Mouse (Mus musculus): Measurements from ENCODE around the gene Fgf15.
"Not testable (repeated sequence)": the region's sequence is repeated elsewhere in the genome, so short reads cannot be mapped to it uniquely, and the experiment has no call there.

The Fgf15 gene

DNA sequence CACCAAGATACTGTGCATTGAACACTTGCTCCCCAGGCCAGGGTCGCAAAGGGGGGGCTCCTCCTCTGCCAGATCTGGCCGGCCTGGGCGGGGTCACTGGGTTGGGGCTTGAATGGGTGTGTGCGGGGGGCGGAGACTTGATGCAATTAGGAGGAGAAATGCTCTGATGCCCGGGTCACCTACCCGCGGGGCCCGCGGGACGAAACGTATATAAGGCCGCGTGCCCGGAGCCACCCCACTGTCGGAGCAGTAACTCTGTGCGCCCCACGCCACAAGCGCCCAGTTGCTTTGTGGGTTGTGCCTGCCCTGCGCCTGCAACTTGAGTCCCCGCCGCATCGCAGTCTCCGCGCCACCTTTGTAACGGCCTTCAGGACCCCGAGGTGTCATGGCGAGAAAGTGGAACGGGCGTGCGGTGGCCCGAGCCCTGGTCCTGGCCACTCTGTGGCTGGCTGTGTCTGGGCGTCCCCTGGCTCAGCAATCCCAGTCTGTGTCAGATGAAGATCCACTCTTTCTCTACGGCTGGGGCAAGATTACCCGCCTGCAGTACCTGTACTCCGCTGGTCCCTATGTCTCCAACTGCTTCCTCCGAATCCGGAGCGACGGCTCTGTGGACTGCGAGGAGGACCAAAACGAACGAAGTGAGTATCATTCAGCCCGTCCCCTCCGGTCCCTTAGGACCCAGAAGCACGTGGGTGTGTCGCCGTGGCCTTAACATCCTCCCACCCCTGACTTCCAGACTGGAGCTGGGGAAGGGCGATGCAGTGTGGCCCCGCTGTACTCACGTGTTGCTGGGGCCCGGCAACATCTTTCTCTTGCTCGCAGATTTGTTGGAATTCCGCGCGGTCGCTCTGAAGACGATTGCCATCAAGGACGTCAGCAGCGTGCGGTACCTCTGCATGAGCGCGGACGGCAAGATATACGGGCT, at the start of gene Fgf15:
TSS of gene Fgf15 (plus strand) at position 238 of the 925 bp plus-strand sequence.
- DNase-seq, result no peak

- DNase-seq, result no peak
Observed at GRCm38 (mm10) chr7:144847067-144847466, 49.3 kb upstream of the Fgf15 start, which contains the start of gene Fgf4. TSS of gene Fgf4 (plus strand) at chr7:144847367.

DNA sequence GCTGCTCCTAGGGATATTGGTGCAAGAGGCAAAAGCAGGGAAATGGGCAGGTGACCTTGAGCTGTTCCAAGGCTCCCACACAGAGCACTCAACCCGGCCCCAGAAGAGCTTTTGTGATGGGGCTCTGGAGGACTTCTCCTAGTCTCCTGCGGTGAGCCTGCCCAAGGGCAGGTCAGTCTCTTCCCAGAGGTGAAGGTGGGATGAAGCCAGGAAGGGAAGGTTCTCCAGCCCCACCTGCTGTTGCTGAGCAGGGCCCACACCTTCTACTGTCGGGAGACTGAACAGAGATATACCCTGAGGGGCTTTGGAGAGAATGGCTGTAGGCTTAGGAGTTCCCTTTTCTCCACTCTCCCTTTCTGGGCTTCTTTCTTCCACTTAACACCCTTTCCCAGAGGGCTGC, 45.0 kb upstream of the Fgf15 start:
- no peak for DNase-seq

DNA sequence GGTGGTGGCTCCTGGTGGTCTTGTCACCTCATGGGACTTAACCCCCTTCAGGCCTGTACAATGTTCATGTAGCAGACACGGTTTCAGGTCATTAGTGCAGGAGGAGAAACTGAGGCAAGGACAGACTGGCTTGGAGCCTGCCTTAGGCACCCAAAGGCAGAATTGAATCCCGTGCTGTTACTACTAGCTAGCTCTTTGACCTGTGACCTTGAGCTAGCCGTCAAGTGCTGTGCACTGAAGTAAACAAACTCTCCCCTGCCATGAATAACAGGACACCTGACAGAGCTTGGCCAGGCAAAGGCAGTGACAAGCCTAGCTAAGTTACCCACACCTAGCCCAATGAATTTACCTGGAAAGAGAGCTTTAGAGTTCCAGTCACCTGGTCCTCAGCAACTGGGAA, 41.4 kb upstream of the Fgf15 start:
- no peak for DNase-seq

DNA sequence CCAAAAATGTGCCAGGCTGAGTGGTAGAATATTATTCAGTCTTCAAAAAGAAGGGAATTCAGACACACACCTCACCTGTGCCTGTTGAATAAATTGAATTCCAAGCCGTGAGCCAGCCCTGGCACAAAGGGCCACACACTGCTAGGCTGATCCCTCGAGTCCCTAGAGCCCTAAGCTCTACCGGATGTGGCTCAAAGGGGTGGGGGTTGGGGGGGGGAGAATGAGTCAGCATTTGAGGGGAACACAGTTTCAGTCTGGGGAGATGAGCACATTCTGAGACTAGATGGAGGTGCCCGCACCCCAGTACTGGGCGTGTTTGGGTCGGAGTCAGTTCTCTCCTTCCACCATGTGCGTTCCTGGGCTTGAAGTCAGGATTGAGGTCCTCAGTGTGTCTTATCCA, 39.2 kb upstream of the Fgf15 start:
- no peak for DNase-seq

DNA sequence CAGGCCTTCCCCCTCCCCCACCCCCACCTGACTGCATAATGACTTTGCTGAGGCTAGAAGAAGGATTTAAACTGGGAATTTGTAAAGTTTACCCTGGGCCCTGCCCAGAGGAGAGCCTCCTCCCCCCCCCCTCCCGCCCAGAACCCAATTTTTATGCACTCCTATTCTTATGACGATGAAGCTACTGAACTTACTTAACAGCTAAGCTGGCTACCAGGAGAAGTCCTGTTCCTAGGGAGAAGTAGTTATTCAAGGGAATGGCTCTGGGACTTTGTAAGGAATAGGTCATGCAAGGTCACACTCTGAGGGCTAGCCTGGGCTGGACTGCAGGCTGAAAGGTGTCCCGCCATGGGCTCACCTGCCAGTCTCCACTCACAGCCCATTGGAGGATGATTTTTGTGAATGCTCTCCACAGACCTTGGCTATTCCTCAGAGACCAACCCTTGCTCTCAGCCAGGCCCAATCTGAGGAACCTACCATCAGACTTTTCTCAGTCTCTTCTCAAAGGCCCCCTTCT, 38.4 kb upstream of the Fgf15 start:
- no peak for DNase-seq

GRCm38 (mm10) chr7:144858702-144859101, 37.6 kb upstream of the Fgf15 start:
- DNase-seq, result no peak

- DNase-seq, result no peak
Observed at GRCm38 (mm10) chr7:144861056-144861768, 35.1 kb upstream of the Fgf15 start.

GRCm38 (mm10) chr7:144861769-144862070, 34.6 kb upstream of the Fgf15 start:
- peak; percentile 7 for DNase-seq

- no peak for DNase-seq
Observed at GRCm38 (mm10) chr7:144862126-144862525, 34.2 kb upstream of the Fgf15 start.

DNA sequence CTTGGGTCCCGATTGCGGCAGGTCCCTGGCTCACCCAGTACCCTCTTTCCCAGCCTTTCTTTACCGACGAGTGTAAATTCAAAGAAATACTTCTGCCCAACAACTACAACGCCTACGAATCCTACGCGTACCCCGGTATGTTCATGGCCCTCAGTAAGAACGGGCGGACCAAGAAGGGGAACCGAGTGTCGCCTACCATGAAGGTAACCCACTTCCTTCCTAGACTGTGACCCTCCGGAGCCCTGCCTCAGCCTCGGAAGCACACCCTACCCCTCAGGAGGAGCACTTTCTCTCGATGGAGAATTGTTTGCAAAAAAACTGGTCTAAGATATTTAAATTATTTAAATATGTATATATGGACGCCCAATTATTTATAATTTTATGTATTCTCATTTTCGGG, 33.6 kb upstream of the Fgf15 start:
- no peak for DNase-seq

GRCm38 (mm10) chr7:144863196-144863595, 33.1 kb upstream of the Fgf15 start:
- no peak for DNase-seq

DNA sequence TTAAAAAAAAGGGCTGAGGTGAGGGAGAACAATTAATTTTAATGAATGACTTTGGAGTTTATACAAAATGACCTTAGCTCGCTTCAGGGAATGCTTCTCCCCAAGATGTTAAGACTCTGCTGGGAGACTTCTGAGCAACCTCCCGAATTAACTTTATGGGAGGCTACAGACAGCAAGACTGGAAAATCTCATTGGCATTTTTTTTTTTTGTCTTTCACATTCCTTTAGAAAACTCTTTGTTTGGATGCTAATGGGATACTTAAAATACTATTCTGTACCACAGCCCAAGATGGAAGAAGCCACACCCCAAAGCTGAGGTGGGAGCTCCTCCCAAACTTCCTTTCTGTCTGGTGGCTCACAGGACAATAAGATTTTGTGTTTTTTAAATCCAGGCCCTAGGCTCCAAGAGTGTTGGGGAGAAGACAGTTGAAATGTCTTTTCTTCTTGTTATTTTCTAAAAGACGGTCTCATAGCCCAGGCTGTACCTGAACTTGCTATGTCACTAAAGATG, 32.1 kb upstream of the Fgf15 start:
- no peak for DNase-seq

DNA sequence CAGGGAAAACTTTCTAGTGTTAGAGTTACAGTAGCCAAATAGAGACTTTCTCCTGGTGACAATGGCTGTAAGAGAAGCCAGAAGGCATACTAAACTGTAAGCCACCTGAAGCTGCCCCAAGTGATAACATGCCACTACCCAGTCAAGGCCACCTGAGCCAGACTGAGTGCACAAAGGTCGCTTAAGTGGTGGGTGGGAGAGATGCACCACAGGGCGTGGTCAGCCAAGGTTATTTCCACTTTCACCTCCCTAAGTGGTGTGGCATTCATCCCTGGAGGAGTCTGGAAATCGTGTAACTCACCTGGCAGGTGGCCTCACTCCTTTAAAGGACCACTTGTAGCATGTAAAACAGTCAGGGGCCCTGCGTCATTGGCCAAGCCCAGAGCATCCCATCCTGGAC, 29.2 kb upstream of the Fgf15 start:
- DNase-seq, result no peak

GRCm38 (mm10) chr7:144867602-144868001, 28.7 kb upstream of the Fgf15 start:
- DNase-seq, result no peak

- DNase-seq, result no peak
Observed at GRCm38 (mm10) chr7:144872420-144872819, 23.9 kb upstream of the Fgf15 start.

GRCm38 (mm10) chr7:144873160-144873559, 23.2 kb upstream of the Fgf15 start:
- no peak for DNase-seq

DNA sequence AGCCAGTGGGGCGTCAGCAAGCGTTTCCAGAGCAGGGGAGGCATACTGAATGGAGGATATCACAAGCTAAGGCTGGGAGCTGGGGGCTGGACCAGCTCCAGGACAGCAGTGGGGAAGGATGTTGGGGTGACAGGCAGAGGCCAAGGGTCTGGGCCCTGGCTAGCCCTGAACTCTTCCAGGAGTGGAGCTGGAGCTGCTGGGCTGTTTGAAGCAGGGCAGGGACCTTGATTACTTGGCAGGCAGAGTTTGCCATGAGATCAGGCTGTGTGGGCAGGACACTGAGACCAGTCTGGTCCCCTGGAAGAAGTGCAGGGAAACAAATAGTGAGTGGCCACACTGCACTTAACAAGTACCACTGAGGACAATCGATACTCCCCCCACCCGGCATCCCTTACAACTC, 22.1 kb upstream of the Fgf15 start:
- no peak for DNase-seq

DNA sequence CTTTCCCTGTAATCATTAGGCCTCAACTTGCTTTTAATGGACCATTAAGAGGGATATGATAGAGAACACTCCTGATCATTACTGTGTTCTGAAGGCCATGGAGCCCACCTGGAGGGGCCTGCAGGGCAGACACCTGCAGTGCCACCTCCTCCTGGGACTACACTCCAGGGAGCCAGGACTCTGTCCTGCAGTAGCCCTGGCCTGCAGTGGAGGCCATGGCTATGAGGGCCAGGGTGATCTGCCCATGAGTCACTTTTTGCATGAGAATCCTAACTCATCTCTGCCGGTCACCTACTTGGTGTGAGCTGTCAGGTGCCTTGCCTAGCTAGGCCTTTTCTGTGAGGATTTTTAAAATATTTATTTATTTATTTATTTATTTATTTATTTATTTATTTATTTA, 17.9 kb upstream of the Fgf15 start:
- no peak for DNase-seq

GRCm38 (mm10) chr7:144883106-144883505, 13.2 kb upstream of the Fgf15 start:
- DNase-seq, result no peak

DNA sequence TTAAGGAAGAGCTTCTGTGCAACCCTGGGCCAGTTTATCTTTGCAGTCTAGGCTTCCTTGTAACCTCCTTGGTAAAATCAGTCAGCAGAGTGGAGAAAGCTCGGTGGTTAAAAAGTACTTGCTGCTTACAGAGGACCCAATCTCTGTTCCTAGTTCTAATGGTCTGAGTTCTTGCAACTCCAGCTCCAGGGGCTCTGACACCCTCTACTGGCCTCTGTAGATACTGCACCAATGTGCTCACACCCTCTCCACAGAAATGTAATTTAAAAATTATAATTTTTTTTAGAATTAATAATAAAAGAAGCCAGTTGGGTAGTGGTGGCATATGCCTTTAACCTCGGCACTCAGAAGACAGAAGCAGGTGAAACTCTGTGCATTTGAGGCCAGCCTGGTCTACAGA, 8.7 kb upstream of the Fgf15 start:
- DNase-seq, result no peak

GRCm38 (mm10) chr7:144888564-144889299, 7.6 kb upstream of the Fgf15 start:
- peak; percentile 41 for DNase-seq

DNA sequence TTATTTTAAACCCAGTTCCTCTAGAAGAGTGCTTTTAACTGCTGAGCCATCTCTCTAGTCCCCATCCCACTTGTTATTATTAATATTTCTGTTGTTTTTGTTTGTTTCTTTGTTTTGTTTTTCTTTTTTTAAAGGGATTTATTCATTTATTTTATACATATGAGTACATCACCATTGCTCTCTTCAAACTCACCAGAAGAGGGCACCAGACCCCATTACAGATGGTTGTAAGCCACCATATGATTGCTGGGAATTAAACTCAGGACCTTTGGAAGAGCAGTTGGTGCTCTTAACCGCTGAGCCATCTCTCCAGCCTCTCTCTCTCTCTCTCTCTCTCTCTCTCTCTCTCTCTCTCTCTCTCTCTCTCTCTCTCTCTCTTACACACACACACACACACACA, 5.7 kb upstream of the Fgf15 start:
- not testable (repeated sequence) for DNase-seq

Data from lung, postnatal 14 days (tissue).